Mouse (Mus musculus): ENCODE data around the gene P2ry6. TPM values are rescaled to one million over a fixed set of nuclear protein-coding genes. Genes with fewer than 3 reads are reported as not detected.

Gene P2ry6
- polyA plus RNA-seq, 1 experiment from 2014 or later, result 3.6 TPM

- no peak overlapping the region for H3K4me2 ChIP-seq
- H3K4me3 ChIP-seq, result no peak overlapping the region
- H3K27me3 ChIP-seq (replicated peaks), result peaks cover 15% of the 10 kb centered on the region
- H3K4me1 ChIP-seq, result peaks cover 18% of the 10 kb centered on the region
- H3K27ac ChIP-seq, result no peak overlapping the region
- H3K36me3 ChIP-seq, result no peaks in the 10 kb centered on the region
- no peak for ATAC-seq
- H3K9me3 ChIP-seq (replicated peaks), result no peaks in the 10 kb centered on the region
- no peak overlapping the region for H3K9ac ChIP-seq
- WGBS (ENCODE audit: insufficient replicate concordance), result 37% methylated on average over 2 of the region's 2 CpGs
Observed at GRCm38 (mm10) chr7:100979175-100979574, 4.7 kb upstream of the P2ry6 start.

DNA sequence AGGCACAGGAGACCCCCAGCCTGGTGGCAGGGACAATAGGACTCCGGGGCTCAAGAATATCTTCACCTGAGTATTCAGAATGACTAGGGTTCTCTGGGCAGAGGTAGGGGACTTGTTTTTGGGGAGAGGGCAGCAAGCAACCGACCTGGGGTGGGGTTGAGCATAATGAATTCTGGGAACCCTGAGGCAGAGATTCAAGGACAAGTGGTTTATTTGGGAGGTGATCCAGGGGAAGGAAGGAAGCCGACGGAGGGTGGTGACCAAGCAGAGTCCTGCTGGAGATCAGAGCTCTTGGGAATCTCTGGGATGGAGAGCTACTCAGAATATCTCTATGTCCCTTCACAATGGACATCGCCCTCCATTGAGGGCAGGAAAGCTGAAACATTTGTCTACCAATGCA is 3.7 kb upstream of the P2ry6 start:
- Histone ChIP-seq H3K4me2 (no peak overlapping the region), H3K27me3 (replicated peaks) (peaks cover 25% of the 10 kb centered on the region), H3K9ac (no peak overlapping the region), H3K9me3 (replicated peaks) (no peaks in the 10 kb centered on the region), H3K4me3 (no peak overlapping the region), H3K27ac (no peak overlapping the region), H3K4me1 (peaks cover 28% of the 10 kb centered on the region), H3K36me3 (no peaks in the 10 kb centered on the region)
- ATAC-seq, result no peak
- WGBS (ENCODE audit: insufficient replicate concordance), result 71% methylated on average over 5 of the region's 5 CpGs

DNA sequence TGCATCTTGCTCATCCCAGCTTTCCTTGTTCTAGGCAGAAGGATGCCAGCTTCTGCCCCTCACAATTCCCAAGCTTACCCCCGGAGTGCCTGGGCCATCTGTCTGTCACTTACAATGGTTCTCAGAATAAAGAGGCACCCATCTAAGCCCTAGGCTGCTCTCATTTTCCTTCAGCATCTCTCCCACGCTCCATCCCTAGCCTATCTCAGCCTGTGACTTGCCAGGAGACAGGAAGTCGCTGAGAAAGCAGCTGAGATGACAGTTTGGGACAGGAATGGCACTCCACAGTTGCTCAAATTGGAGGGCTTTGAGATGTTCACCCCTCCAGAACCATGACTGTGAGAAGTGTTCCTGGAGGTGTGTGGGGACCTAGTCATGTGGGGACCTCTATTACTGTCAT is 1.6 kb downstream of the P2ry6 start:
- Histone ChIP-seq H3K27ac (no peak overlapping the region), H3K4me2 (no peak overlapping the region), H3K4me1 (peaks cover 16% of the 10 kb centered on the region), H3K9ac (no peak overlapping the region), H3K36me3 (no peaks in the 10 kb centered on the region), H3K27me3 (replicated peaks) (peaks cover 63% of the 10 kb centered on the region), H3K4me3 (no peak overlapping the region), H3K9me3 (replicated peaks) (no peaks in the 10 kb centered on the region)
- ATAC-seq, result no peak
- whole genome bisulfite sequencing (ENCODE audit: insufficient replicate concordance), result 42% methylated on average over 3 of the region's 3 CpGs

GRCm38 (mm10) chr7:100968874-100969659 is 5.4 kb downstream of the P2ry6 start:
- Histone ChIP-seq H3K9ac (no peak overlapping the region), H3K27ac (no peak overlapping the region), H3K4me2 (no peak overlapping the region), H3K4me3 (no peak overlapping the region), H3K4me1 (peaks cover 18% of the 10 kb centered on the region), H3K27me3 (replicated peaks) (peaks cover 50% of the 10 kb centered on the region), H3K9me3 (replicated peaks) (no peaks in the 10 kb centered on the region), H3K36me3 (no peaks in the 10 kb centered on the region)
- ATAC-seq, result no peak
- 60% methylated on average over 10 of the region's 10 CpGs for WGBS (ENCODE audit: insufficient replicate concordance)

- no peaks in the 10 kb centered on the region for H3K36me3 ChIP-seq
- H3K4me1 ChIP-seq, result peaks cover 11% of the 10 kb centered on the region
- H3K4me2 ChIP-seq, result no peak overlapping the region
- H3K9me3 ChIP-seq (replicated peaks), result no peaks in the 10 kb centered on the region
- no peak overlapping the region for H3K27ac ChIP-seq
- ATAC-seq, result no peak
- no peak overlapping the region for H3K9ac ChIP-seq
- WGBS (ENCODE audit: insufficient replicate concordance), result 72% methylated on average over 6 of the region's 6 CpGs
- H3K4me3 ChIP-seq, result no peak overlapping the region
- peaks cover 49% of the 10 kb centered on the region for H3K27me3 ChIP-seq (replicated peaks)
Observed at GRCm38 (mm10) chr7:100968376-100968775, 6.1 kb downstream of the P2ry6 start.

DNA sequence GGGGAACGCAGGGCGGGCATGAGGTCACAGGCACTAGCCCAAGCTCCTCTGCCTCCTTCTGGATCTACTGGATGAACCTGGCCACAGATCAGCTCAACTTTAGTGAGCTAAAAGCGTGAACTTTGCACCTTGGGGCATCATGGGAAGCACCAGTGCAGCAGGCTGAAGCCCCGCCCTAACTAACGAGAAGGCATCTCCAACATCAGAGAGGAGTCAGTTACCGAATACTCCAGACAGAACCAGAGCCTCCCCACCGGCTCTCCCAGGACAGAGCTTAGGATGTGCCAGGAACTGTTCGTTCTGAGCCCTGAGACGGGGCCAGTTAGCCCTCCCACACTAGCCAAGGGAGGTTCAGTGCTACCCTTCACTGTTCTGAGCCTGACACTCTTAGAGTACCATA is 6.6 kb downstream of the P2ry6 start:
- no peaks in the 10 kb centered on the region for H3K36me3 ChIP-seq
- peaks cover 48% of the 10 kb centered on the region; the same call in 1 of the 2 replicates for H3K27me3 ChIP-seq (replicated peaks)
- WGBS (ENCODE audit: insufficient replicate concordance), result 68% methylated on average over 9 of the region's 9 CpGs

GRCm38 (mm10) chr7:100966014-100966413 is 8.4 kb downstream of the P2ry6 start:
- Histone ChIP-seq H3K27me3 (replicated peaks) (peaks cover 36% of the 10 kb centered on the region; the same call in 1 of the 2 replicates), H3K27ac (no peak overlapping the region), H3K9ac (no peak overlapping the region), H3K4me2 (no peak overlapping the region), H3K4me1 (peaks cover 8% of the 10 kb centered on the region), H3K9me3 (replicated peaks) (no peaks in the 10 kb centered on the region), H3K36me3 (no peaks in the 10 kb centered on the region), H3K4me3 (no peak overlapping the region)
- no peak for ATAC-seq
- WGBS (ENCODE audit: insufficient replicate concordance), result 64% methylated on average over 7 of the region's 7 CpGs

More for the DNA sequence above, 6.6 kb downstream of the P2ry6 start:
- Histone ChIP-seq H3K9me3 (replicated peaks) (no peaks in the 10 kb centered on the region), H3K4me2 (no peak overlapping the region), H3K9ac (no peak overlapping the region), H3K4me1 (peaks cover 8% of the 10 kb centered on the region), H3K27ac (no peak overlapping the region), H3K4me3 (no peak overlapping the region)
- ATAC-seq, result no peak

GRCm38 (mm10) chr7:100965079-100965478 is 9.4 kb downstream of the P2ry6 start:
- Histone ChIP-seq H3K4me2 (no peak overlapping the region), H3K27me3 (replicated peaks) (peaks cover 30% of the 10 kb centered on the region; the same call in 1 of the 2 replicates), H3K27ac (no peak overlapping the region), H3K36me3 (no peaks in the 10 kb centered on the region), H3K4me3 (no peak overlapping the region), H3K9me3 (replicated peaks) (no peaks in the 10 kb centered on the region), H3K9ac (no peak overlapping the region), H3K4me1 (peaks cover 8% of the 10 kb centered on the region)
- ATAC-seq, result no peak
- WGBS (ENCODE audit: insufficient replicate concordance), result 25% methylated on average over 4 of the region's 4 CpGs

DNA sequence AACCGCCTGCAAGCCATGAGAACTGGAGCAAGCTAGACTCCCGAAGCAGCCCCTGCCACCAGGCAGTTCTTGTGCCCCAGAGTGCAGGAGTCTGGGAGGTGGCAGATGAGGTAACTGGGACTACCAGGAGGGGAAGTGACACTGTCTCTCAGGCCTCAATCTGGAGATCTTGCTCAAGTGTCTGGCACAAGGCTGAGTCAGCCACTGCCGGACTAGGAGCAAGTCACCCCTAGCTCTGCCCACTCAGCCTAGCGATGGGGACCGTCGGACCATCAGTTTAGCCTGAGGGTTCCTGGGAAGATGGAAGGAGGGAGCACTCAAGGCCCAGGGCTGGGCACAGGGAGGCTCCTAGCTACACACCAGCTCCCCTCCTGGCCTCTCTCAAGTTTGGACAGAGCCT is 10.2 kb downstream of the P2ry6 start:
- no peak overlapping the region for H3K27ac ChIP-seq
- H3K4me3 ChIP-seq, result no peak overlapping the region
- H3K36me3 ChIP-seq, result no peaks in the 10 kb centered on the region
- H3K27me3 ChIP-seq (replicated peaks), result 0 out of 2 replicates have a peak, but pooled peaks cover 23% of the 10 kb centered on the region
- no peaks in the 10 kb centered on the region for H3K9me3 ChIP-seq (replicated peaks)
- WGBS (ENCODE audit: insufficient replicate concordance), result 53% methylated on average over 6 of the region's 6 CpGs
- no peak overlapping the region for H3K9ac ChIP-seq
- peaks cover 8% of the 10 kb centered on the region for H3K4me1 ChIP-seq
- ATAC-seq, result peak; percentile 32; the same call in 1 of the 2 replicates
- H3K4me2 ChIP-seq, result no peak overlapping the region

DNA sequence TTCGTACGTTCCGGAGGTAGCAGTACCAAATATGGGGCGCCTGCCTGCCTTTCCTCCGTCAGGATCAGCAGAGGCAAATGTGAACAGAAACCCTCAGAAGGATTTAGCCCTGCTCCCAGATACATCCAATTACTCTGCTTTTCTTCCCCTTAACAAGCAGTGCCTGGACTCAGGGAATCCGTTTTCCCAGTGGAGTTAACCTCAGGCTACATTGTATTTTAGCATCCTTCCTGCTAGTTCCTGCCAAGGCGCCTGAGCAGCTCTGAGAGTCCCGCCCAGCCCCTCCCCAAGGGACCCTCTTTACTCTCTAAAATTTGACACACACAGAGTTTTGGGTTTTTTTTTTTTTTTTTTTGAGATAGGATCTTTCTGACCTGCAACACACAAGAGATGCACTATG is 11.1 kb downstream of the P2ry6 start:
- 0 out of 2 replicates have a peak, but pooled peaks cover 18% of the 10 kb centered on the region for H3K27me3 ChIP-seq (replicated peaks)
- no peaks in the 10 kb centered on the region for H3K9me3 ChIP-seq (replicated peaks)
- H3K4me3 ChIP-seq, result no peak overlapping the region
- no peak for ATAC-seq
- no peaks in the 10 kb centered on the region for H3K36me3 ChIP-seq
- no peak overlapping the region for H3K27ac ChIP-seq
- H3K4me1 ChIP-seq, result peaks cover 8% of the 10 kb centered on the region
- no peak overlapping the region for H3K4me2 ChIP-seq
- no peak overlapping the region for H3K9ac ChIP-seq
- WGBS (ENCODE audit: insufficient replicate concordance), result 66% methylated on average over 8 of the region's 8 CpGs

DNA sequence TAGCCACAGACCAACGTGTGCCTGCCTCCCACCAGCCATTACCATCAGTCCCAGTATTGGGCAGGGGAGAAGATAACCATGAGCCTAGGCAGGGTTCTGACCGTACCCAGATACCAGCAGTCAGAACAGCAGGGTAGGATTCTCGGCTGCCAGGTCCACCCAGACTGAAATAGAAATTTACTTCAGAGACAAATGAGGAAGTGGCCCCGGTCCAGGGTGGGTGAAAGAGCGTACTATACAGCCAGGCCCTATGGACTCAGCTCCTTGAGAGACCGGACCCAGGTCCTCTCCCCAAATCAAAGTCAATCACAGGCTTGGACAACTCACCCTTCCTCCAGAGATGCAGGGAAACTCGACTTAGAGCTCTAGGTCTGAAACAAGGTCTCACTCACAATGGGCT is 13.3 kb downstream of the P2ry6 start:
- H3K4me1 ChIP-seq, result peaks cover 4% of the 10 kb centered on the region
- no peak overlapping the region for H3K27ac ChIP-seq
- H3K4me3 ChIP-seq, result no peak overlapping the region
- H3K27me3 ChIP-seq (replicated peaks), result 0 out of 2 replicates have a peak, but pooled peaks cover 12% of the 10 kb centered on the region
- H3K4me2 ChIP-seq, result no peak overlapping the region
- 26% methylated on average over 7 of the region's 7 CpGs for WGBS (ENCODE audit: insufficient replicate concordance)
- no peak overlapping the region for H3K9ac ChIP-seq
- H3K36me3 ChIP-seq, result no peaks in the 10 kb centered on the region
- no peak for ATAC-seq
- no peaks in the 10 kb centered on the region for H3K9me3 ChIP-seq (replicated peaks)

- ATAC-seq, result no peak
- H3K4me2 ChIP-seq, result no peak overlapping the region
- no peak overlapping the region for H3K9ac ChIP-seq
- H3K9me3 ChIP-seq (replicated peaks), result no peaks in the 10 kb centered on the region
- H3K4me3 ChIP-seq, result no peak overlapping the region
- no peaks in the 10 kb centered on the region for H3K4me1 ChIP-seq
- whole genome bisulfite sequencing (ENCODE audit: insufficient replicate concordance), result 39% methylated on average over 2 of the region's 2 CpGs
- no peaks in the 10 kb centered on the region for H3K36me3 ChIP-seq
- 0 out of 2 replicates have a peak, but pooled peaks cover 12% of the 10 kb centered on the region for H3K27me3 ChIP-seq (replicated peaks)
- H3K27ac ChIP-seq, result no peak overlapping the region
Observed at GRCm38 (mm10) chr7:100960462-100960861, 14.0 kb downstream of the P2ry6 start.

Data from liver, embryonic 12.5 days (tissue).